Mouse (Mus musculus) heart, postnatal 0 days (tissue): ENCODE data around the gene Abcc4.

Source experiments
- CTCF ChIP-seq: IDR thresholded peaks from 2 replicates; pipeline ENCODE4 v1.5.1; 2016; ENCODE audit warnings: antibody characterized with exemption, control low read depth, low read depth
- EP300 ChIP-seq: IDR thresholded peaks from 2 replicates; pipeline ENCODE4 v1.6.1; 2016; ENCODE audit warnings: antibody characterized with exemption, low read depth

GRCm38 (mm10) chr14:118716372-118717312 lies 10.6 kb upstream of the Abcc4 start:
- TF ChIP-seq CTCF: no peak
- TF ChIP-seq EP300: no peak
